Mouse (Mus musculus): ENCODE results near the gene Vezt. TPM values are rescaled to one million over a fixed set of nuclear protein-coding genes. Genes with fewer than 3 reads are reported as not detected.

Vezt gene
- polyA plus RNA-seq, 1 experiment from 2014 or later = 26.9 TPM

DNA sequence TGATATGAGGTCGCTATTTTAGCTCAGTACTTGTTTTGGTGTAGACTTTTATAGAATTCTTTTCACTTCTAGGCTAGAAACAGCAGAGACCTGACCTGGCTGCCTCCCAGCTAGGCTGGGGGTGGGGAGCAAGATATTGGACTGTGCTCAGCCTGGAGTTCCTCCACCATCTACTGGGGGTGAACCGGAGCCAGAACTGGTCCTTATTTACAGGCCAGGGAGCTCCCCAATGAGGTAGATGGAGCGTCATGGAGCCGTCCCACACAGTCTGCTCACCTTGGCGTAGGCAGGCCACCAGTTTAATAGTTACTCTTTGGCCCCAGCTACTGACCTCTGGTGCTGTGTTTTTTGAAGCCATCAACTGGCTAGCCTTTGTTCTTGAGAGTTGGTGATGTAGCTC, 33.1 kb upstream of the Vezt start:
- H3K27me3 ChIP-seq (ENCODE audit: control insufficient read depth, insufficient read depth, low read length) = no peaks in the 10 kb centered on the region
- WGBS (ENCODE audit: insufficient replicate concordance) = 70% methylated on average over 5 of the region's 5 CpGs
- H3K9me3 ChIP-seq (replicated peaks; ENCODE audit: control insufficient read depth, low read length) = no peaks in the 10 kb centered on the region
- no peak for ATAC-seq (replicated peaks; ENCODE audit: insufficient number of reproducible peaks, low FRiP score, low TSS enrichment)
- H3K27ac ChIP-seq (ENCODE audit: low read depth, low read length) = no peak overlapping the region
- H3K4me2 ChIP-seq = no peak overlapping the region
- H3K36me3 ChIP-seq (ENCODE audit: control insufficient read depth, insufficient read depth, low read length) = no peaks in the 10 kb centered on the region
- H3K4me3 ChIP-seq (ENCODE audit: low read depth, low read length) = no peak overlapping the region
- H3K4me1 ChIP-seq (ENCODE audit: control insufficient read depth, insufficient read depth, low read length) = peaks cover 31% of the 10 kb centered on the region
- no peak overlapping the region for H3K9ac ChIP-seq (ENCODE audit: low read depth, low read length)

DNA sequence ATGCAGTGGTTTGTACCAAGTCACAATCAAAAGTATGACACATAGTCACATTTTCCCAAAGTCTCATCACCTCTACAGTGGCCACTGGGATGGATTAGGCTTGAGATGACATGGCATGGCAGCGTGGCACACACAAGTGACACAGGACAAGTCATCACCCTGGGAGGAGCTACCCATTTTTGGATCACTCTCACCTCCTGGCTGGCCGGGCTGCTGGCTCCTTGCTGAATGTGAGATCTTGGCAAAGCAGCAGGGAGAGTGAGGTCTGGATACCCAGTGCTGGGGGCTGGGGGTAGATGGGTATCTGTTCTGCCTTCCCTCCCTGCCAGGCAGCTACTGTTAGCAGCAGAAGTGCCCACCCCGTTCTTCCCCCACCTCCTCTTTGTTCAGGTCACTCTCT, 31.3 kb upstream of the Vezt start:
- WGBS (ENCODE audit: insufficient replicate concordance) = 68% methylated on average over 3 of the region's 3 CpGs
- H3K9ac ChIP-seq (ENCODE audit: low read depth, low read length) = no peak overlapping the region

DNA sequence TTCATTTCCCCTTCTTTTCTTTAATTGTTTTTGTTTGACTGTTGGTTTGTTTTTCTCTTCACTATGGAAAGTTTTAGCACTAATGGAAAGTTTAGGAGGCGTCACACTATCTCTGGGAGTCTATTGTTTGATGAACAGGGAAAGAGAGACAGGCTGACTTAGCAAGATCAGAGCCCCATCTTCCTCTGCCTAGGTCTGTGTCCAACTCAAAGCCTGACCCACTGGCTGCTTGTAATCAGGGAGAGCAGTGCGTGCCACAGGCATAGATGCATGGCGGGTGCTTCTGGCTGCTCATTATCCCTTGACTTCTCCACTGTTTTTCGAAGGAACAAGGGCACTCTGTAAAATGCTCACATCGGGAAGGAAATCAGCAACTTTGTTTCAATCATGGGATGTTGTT, 26.7 kb upstream of the Vezt start:
- H3K9ac ChIP-seq (ENCODE audit: low read depth, low read length) = no peak overlapping the region
- ATAC-seq (replicated peaks; ENCODE audit: insufficient number of reproducible peaks, low FRiP score, low TSS enrichment) = no peak
- H3K9me3 ChIP-seq (replicated peaks; ENCODE audit: control insufficient read depth, low read length) = no peaks in the 10 kb centered on the region
- WGBS (ENCODE audit: insufficient replicate concordance) = 55% methylated on average over 5 of the region's 5 CpGs
- no peak overlapping the region for H3K4me2 ChIP-seq
- no peaks in the 10 kb centered on the region for H3K27me3 ChIP-seq (ENCODE audit: control insufficient read depth, insufficient read depth, low read length)
- H3K4me1 ChIP-seq (ENCODE audit: control insufficient read depth, insufficient read depth, low read length) = peaks cover 27% of the 10 kb centered on the region
- no peaks in the 10 kb centered on the region for H3K36me3 ChIP-seq (ENCODE audit: control insufficient read depth, insufficient read depth, low read length)
- H3K4me3 ChIP-seq (ENCODE audit: low read depth, low read length) = no peak overlapping the region
- H3K27ac ChIP-seq (ENCODE audit: low read depth, low read length) = no peak overlapping the region

More for the DNA sequence above, 31.3 kb upstream of the Vezt start:
- no peaks in the 10 kb centered on the region for H3K9me3 ChIP-seq (replicated peaks; ENCODE audit: control insufficient read depth, low read length)
- H3K27me3 ChIP-seq (ENCODE audit: control insufficient read depth, insufficient read depth, low read length) = no peaks in the 10 kb centered on the region
- H3K4me2 ChIP-seq = no peak overlapping the region
- H3K36me3 ChIP-seq (ENCODE audit: control insufficient read depth, insufficient read depth, low read length) = no peaks in the 10 kb centered on the region
- H3K4me1 ChIP-seq (ENCODE audit: control insufficient read depth, insufficient read depth, low read length) = peaks cover 25% of the 10 kb centered on the region
- H3K27ac ChIP-seq (ENCODE audit: low read depth, low read length) = no peak overlapping the region
- H3K4me3 ChIP-seq (ENCODE audit: low read depth, low read length) = no peak overlapping the region
- no peak for ATAC-seq (replicated peaks; ENCODE audit: insufficient number of reproducible peaks, low FRiP score, low TSS enrichment)

DNA sequence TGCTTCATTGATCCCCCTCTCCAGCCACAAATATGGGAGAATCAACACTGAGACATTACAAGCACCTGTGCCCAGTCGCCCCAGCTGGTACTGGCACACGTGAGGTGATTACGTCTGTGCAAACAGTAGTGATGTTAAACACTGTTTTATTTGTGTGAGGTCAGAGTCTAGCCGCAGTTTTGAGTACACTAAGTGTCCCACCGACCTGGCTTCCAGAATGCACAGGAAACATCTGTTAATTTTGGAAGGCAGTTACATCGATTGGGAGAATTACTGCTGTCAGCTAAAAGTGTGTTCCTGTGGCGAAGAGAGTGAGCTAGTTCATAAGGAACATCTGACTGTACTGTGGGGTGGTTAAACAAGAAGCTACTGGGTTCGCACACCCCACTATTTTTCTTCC, 24.6 kb upstream of the Vezt start:
- Histone ChIP-seq H3K4me2 (no peak overlapping the region), H3K9ac (ENCODE audit: low read depth, low read length) (no peak overlapping the region), H3K4me3 (ENCODE audit: low read depth, low read length) (no peak overlapping the region), H3K9me3 (replicated peaks; ENCODE audit: control insufficient read depth, low read length) (no peaks in the 10 kb centered on the region), H3K4me1 (ENCODE audit: control insufficient read depth, insufficient read depth, low read length) (peaks cover 20% of the 10 kb centered on the region), H3K27ac (ENCODE audit: low read depth, low read length) (no peak overlapping the region), H3K27me3 (ENCODE audit: control insufficient read depth, insufficient read depth, low read length) (no peaks in the 10 kb centered on the region), H3K36me3 (ENCODE audit: control insufficient read depth, insufficient read depth, low read length) (no peaks in the 10 kb centered on the region)
- WGBS (ENCODE audit: insufficient replicate concordance) = 77% methylated on average over 8 of the region's 8 CpGs
- ATAC-seq (replicated peaks; ENCODE audit: insufficient number of reproducible peaks, low FRiP score, low TSS enrichment) = no peak

DNA sequence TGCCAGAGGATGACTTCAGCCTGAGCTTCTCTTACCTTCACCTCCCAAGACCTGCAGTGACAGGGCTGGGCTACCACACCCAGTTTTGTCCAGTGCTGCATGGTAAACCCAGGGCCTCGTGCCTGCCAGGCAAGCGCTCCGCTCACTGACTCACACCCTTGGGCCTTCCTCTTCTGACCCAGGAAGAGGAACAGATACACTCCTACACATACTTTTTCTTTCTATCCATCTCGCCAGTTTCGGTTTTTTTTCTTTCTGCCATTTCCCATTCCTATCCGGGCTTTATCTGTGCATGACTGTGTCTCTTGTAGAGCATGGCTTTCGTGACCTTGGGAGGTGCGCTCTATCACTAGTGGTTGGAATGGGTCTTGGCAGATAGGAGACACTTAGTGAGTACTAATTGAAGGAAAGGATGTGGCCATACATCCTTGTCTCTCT, 24.0 kb upstream of the Vezt start:
- Histone ChIP-seq H3K9ac (ENCODE audit: low read depth, low read length) (no peak overlapping the region), H3K27me3 (ENCODE audit: control insufficient read depth, insufficient read depth, low read length) (no peaks in the 10 kb centered on the region), H3K27ac (ENCODE audit: low read depth, low read length) (no peak overlapping the region), H3K36me3 (ENCODE audit: control insufficient read depth, insufficient read depth, low read length) (no peaks in the 10 kb centered on the region), H3K4me3 (ENCODE audit: low read depth, low read length) (no peak overlapping the region), H3K4me2 (no peak overlapping the region), H3K9me3 (replicated peaks; ENCODE audit: control insufficient read depth, low read length) (no peaks in the 10 kb centered on the region), H3K4me1 (ENCODE audit: control insufficient read depth, insufficient read depth, low read length) (peaks cover 20% of the 10 kb centered on the region)
- 74% methylated on average over 8 of the region's 8 CpGs for WGBS (ENCODE audit: insufficient replicate concordance)
- no peak for ATAC-seq (replicated peaks; ENCODE audit: insufficient number of reproducible peaks, low FRiP score, low TSS enrichment)

DNA sequence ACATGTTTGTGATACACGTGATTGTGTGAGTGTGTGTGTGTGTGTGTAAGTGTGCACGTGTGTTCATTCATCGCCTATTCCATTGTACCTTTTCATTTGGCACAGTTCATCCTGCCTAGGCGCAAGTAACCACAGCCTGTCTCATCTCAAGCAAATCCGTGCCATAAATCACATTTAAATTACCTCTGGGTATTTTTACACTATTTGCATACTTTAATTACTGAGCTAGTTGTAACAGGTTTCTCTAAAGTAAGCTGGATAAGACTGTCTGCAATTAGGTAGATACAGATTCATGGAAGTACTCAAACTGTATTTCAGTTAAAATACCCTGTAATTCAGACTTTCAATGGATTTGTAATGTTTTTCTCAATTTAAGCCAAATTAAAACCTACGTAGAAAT, 20.9 kb upstream of the Vezt start:
- H3K27ac ChIP-seq (ENCODE audit: low read depth, low read length) = no peak overlapping the region

DNA sequence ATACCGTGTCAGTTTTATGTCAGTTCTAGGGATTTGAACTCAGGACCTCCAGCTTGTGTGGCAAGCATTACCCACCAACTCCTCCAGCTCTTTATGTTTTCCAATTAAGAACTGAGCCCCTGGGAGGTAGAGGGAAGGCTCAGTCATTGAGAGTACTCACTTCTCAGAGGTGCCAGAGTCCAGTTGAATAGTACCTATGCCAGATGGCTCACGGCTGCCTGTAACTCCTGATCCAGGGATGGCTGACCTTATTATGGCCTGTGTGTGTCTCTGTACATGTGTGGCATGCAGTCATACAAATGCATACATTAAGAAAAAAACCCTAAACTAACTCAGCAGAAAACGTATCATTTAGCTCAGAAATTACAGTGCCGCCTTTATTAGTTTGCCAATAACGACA, 15.1 kb upstream of the Vezt start:
- H3K27me3 ChIP-seq (ENCODE audit: control insufficient read depth, insufficient read depth, low read length) = no peaks in the 10 kb centered on the region
- H3K27ac ChIP-seq (ENCODE audit: low read depth, low read length) = no peak overlapping the region
- H3K4me2 ChIP-seq = no peak overlapping the region
- no peak overlapping the region for H3K9ac ChIP-seq (ENCODE audit: low read depth, low read length)
- no peaks in the 10 kb centered on the region for H3K9me3 ChIP-seq (replicated peaks; ENCODE audit: control insufficient read depth, low read length)
- H3K4me3 ChIP-seq (ENCODE audit: low read depth, low read length) = no peak overlapping the region
- peaks cover 22% of the 10 kb centered on the region for H3K4me1 ChIP-seq (ENCODE audit: control insufficient read depth, insufficient read depth, low read length)
- WGBS (ENCODE audit: insufficient replicate concordance) = 95% methylated on average over 5 of the region's 5 CpGs
- no peaks in the 10 kb centered on the region for H3K36me3 ChIP-seq (ENCODE audit: control insufficient read depth, insufficient read depth, low read length)
- ATAC-seq (replicated peaks; ENCODE audit: insufficient number of reproducible peaks, low FRiP score, low TSS enrichment) = no peak

More for the DNA sequence above, 20.9 kb upstream of the Vezt start:
- Histone ChIP-seq H3K4me2 (no peak overlapping the region), H3K27me3 (ENCODE audit: control insufficient read depth, insufficient read depth, low read length) (no peaks in the 10 kb centered on the region), H3K9ac (ENCODE audit: low read depth, low read length) (no peak overlapping the region), H3K36me3 (ENCODE audit: control insufficient read depth, insufficient read depth, low read length) (no peaks in the 10 kb centered on the region), H3K4me3 (ENCODE audit: low read depth, low read length) (no peak overlapping the region), H3K9me3 (replicated peaks; ENCODE audit: control insufficient read depth, low read length) (no peaks in the 10 kb centered on the region), H3K4me1 (ENCODE audit: control insufficient read depth, insufficient read depth, low read length) (peaks cover 7% of the 10 kb centered on the region)
- no peak for ATAC-seq (replicated peaks; ENCODE audit: insufficient number of reproducible peaks, low FRiP score, low TSS enrichment)
- WGBS (ENCODE audit: insufficient replicate concordance) = 91% methylated on average over 6 of the region's 6 CpGs

DNA sequence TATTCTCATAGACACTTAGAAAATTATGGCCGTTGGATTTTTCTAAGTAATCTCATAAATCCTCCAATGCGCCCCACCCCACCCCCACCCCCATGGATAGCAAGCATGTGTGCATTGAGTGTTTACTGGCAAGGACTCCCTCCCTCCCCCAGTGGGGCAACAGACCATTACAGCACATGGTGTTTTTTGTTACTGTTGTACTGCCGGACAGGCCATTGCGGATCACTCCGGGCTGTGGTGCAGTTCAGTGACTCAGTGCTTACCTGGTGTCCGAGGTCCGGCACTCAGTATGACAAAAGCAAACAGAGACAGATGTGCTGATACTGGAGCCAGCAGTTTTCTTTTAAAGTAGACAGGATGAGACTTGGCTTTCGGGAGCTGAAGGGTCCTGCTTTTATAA, 13.5 kb upstream of the Vezt start:
- H3K9me3 ChIP-seq (replicated peaks; ENCODE audit: control insufficient read depth, low read length) = no peaks in the 10 kb centered on the region
- H3K27me3 ChIP-seq (ENCODE audit: control insufficient read depth, insufficient read depth, low read length) = no peaks in the 10 kb centered on the region
- ATAC-seq (replicated peaks; ENCODE audit: insufficient number of reproducible peaks, low FRiP score, low TSS enrichment) = no peak
- H3K36me3 ChIP-seq (ENCODE audit: control insufficient read depth, insufficient read depth, low read length) = 0 out of 2 replicates have a peak, but pooled peaks cover 2% of the 10 kb centered on the region
- H3K4me2 ChIP-seq = no peak overlapping the region
- WGBS (ENCODE audit: insufficient replicate concordance) = 71% methylated on average over 8 of the region's 8 CpGs
- no peak overlapping the region for H3K27ac ChIP-seq (ENCODE audit: low read depth, low read length)
- peaks cover 22% of the 10 kb centered on the region for H3K4me1 ChIP-seq (ENCODE audit: control insufficient read depth, insufficient read depth, low read length)
- no peak overlapping the region for H3K4me3 ChIP-seq (ENCODE audit: low read depth, low read length)
- H3K9ac ChIP-seq (ENCODE audit: low read depth, low read length) = no peak overlapping the region

DNA sequence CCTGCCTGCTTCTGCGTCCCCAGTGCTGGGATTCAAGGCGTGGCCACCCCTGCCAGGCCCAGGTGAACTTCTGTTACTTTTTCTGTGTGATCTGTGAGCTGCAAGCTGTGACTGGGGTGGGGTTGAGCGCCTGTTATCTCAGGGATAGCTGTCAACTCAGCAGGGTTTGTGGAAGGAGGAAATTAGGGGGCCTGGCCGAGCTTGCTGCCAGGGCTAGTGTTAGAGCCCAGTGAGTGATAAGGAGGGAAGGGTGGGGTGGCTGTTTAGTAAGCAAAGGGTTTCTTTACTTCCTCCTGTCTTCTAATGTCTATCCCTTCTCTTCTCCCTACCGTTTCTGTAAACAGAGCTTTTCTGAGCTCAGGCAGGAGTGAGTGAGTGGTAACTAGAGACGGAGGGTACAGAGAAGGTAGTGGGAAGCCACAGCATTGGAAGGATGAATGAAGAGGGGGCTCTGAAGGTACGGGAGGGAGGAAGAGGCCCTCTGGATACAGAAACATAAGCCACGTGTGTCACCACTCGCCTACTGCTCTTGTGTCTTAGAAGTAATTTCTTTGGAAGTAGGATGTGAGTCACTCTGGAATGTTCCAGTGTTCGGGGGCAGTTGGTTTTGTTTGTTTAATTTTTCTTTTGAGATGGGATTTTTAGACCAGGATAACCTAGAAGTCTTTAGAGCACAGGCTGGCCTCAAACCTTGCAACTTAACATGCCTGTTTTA, 12.4 kb upstream of the Vezt start:
- peak; percentile 84 for ATAC-seq (replicated peaks; ENCODE audit: insufficient number of reproducible peaks, low FRiP score, low TSS enrichment)
- 0 out of 2 replicates have a peak, but pooled peaks cover 3% of the 10 kb centered on the region for H3K36me3 ChIP-seq (ENCODE audit: control insufficient read depth, insufficient read depth, low read length)
- H3K9me3 ChIP-seq (replicated peaks; ENCODE audit: control insufficient read depth, low read length) = no peaks in the 10 kb centered on the region
- H3K9ac ChIP-seq (ENCODE audit: low read depth, low read length) = peak overlapping the region; percentile 58; the same call in 1 of the 2 replicates
- peak overlapping the region; percentile 45 for H3K4me2 ChIP-seq
- no peaks in the 10 kb centered on the region for H3K27me3 ChIP-seq (ENCODE audit: control insufficient read depth, insufficient read depth, low read length)
- H3K27ac ChIP-seq (ENCODE audit: low read depth, low read length) = peak overlapping the region; percentile 62
- H3K4me1 ChIP-seq (ENCODE audit: control insufficient read depth, insufficient read depth, low read length) = peaks cover 22% of the 10 kb centered on the region
- H3K4me3 ChIP-seq (ENCODE audit: low read depth, low read length) = no peak overlapping the region
- WGBS (ENCODE audit: insufficient replicate concordance) = 19% methylated on average over 10 of the region's 10 CpGs

All from heart, embryonic 11.5 days (tissue).